Mouse (Mus musculus) layer of hippocampus, postnatal 36 days (tissue): ENCODE results near the gene Mrpl54. TPM values are rescaled to one million over a fixed set of nuclear protein-coding genes. Genes with fewer than 3 reads are reported as not detected.
A peak's percentile ranks its signal among the peaks of the same experiment; 100 is the strongest.

Experiments
- DNase-seq, 2 experiments: peaks; one replicate each; pipeline ENCODE4 v3.0.0; 2022
- total RNA-seq, 2 experiments: library from RNA; stranded (reverse); gene quantifications; 2 replicates each; pipeline ENCODE4 v1.2.3; 2021

Mrpl54 gene
- total RNA-seq, 2 experiments from 2014 or later = 32.3 to 36.0 TPM

DNA sequence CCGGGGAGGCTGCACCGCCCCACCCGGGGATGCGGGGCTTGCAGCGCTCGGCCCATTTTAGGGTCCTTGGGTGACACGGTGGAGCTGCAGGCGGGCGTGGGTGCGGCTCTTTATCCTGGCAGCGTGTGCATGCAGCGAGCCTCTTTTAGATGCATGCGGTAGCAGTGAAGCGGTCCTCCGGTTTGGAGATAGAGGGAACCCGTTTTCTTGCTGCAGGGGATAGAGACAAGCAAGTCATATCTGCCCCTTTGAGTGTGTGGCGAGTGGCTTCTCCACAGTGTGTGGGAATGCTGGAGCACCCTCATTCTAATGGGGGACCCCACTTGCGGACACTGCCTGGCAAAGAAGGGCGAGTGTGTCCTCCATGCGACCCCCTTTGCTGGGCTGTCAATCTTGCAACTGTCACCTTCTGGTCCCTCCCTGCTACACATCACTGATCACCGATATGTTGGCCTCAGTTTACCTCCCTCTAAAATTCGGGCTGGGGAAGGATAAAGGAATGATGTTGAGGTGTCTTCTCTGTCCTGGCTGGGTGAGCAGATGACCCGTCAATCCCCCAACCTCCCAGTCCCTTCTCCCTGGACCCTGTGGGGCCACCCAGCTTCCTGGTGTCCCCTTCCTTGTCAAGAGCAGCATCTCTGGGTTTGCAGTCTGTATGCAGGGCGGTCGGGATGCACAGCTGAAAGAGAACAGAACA lies 26.7 kb upstream of the Mrpl54 start:
- no peak for DNase-seq

DNA sequence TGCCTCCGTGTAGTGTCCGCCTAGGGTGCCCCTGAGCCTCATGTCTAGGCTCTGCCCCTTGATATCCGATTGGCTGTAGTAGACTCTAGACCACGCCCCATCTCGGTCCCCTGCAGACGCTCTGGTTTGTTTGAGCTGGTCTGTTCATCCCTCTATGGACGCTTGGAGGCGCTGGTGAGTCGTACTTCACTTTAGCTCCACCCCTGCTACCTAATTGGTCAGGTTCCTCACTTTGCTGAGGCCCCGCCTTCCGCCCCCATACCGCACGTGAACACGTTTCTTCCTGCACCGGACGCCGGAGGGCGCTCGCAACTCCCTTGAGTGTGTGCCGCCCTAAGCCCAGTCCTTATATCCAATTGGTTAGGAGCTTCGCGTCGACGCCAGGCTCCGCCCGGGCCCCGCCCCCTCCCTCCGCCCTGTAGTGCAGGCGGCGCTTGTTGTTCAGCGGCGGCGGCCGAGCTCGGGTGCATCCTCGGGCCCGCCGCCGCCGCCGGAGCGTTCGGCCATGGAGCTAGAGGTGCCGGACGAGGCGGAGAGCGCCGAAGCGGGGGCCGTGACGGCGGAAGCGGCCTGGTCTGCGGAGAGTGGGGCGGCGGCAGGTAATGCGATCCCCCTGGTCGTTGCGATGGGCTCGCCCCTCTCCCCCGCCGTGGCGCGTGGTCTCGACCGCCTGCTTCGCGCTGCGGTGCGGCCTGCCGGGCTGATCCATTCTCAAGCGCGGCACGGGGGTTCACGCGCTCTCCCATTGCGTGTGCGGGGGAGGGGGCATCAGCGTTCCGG lies 26.0 kb upstream of the Mrpl54 start, which contains the start of gene Pip5k1c:
Gene Pip5k1c, plus strand, starts transcription at position 410 of the 780 bp plus-strand sequence.
- DNase-seq = peak; percentile 99 to 100

DNA sequence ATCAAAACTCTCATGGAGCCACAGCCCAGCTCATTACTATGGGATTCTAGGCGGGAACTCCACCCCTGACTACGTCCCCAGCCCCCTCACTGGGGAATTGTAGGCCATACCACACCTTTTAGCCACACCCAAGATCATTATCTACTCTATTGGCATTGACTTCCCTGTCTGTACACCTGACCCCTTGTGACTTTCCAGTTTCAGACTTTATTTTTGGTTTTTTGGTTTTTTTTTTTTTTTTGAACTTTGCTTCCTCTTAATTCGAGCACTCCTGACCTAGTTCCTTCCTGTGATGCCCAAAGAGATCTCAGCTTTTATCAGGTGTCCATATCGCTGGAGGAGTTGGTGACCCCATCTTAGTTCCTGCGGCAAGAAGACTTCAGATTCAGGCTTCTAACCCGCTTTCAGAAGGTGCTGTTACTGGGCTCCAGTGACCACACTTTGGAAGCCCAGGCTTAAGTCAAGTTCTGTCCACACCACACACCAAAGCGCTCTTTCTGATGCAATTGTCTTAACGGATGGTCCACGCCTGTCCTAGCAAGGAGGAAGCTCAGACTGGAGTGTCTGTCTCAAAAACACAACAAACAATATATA lies 24.9 kb upstream of the Mrpl54 start, which contains the start of gene Tjp3:
Gene Tjp3, minus strand, starts transcription at position 71 of the 594 bp plus-strand sequence.
- DNase-seq = no peak

DNA sequence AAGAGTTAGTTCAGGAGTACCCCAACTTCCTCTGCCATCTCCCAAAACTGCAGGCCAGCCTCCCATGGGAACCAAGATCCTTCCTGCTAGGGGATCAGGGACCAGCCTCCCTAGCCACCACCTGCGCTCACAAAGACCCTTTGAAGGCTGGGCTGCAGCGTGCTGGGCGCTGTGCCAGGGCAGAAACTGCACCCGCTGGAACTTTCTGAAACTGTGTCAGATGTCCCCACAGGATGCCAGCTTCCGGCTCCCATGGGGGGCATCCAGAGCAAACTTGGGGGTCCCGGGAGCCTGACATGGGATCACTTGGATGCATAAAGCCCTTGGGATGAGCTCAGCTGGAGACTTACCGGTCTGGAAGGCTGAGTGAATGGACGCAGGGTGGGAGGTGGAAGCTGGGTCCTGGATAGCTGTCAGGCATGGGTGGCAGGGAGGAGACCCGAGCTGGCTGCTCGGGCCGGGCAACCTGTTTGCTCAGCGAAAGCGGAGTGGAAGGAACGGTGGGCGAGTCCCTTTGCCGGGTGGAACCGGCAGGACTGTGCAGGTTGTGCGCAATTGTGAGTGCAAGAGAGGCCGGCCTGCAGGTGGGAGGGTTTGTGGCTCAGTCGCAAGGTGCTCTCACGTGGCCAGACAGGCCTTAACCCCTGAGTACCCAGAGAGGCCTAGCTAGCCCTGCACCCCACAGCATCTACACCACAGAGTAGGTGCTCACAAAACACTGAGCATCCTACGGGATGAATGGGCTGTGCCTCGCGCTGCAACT lies 24.1 kb upstream of the Mrpl54 start:
- DNase-seq = no peak

DNA sequence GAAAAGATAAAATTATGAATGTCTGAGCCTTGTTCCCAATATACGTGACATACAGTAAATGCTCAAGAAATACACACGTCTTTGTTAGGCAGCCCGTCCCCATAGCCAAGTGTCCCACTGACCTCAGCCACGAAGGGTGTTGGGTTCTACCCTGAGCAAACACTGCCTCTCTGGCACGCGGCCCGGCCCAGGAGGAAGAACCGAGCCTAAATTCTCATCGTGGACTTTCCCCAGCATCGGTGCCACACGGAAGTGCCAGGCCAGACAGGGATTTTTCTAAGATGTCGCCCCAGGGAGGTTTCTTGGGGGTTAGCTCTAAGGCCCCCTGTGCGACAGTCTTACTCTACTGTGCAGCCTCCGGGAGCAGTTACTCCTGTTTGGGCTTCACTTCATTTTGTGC lies 23.1 kb upstream of the Mrpl54 start:
- DNase-seq = no peak

DNA sequence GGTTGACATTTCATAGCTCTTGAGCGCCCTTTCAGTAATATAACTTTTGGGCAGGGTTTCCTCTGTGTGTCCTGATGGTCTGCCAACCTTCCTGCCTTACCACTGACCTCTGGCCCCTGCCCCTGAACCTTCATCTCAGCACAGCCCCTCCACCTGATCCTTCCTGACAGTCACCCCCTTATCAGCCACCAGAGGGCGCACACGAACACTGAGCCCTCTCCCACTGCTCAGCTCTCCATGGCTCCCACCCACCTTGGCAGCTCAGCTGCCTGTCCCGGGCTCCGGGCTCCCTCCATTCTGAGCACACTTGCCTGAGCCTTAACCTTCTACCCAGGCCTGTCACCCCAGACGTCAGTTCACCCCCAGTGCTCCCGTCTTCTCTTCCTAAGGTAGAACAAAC lies 22.5 kb upstream of the Mrpl54 start:
- peak in 1 of 2 experiments; percentile 66 for DNase-seq

DNA sequence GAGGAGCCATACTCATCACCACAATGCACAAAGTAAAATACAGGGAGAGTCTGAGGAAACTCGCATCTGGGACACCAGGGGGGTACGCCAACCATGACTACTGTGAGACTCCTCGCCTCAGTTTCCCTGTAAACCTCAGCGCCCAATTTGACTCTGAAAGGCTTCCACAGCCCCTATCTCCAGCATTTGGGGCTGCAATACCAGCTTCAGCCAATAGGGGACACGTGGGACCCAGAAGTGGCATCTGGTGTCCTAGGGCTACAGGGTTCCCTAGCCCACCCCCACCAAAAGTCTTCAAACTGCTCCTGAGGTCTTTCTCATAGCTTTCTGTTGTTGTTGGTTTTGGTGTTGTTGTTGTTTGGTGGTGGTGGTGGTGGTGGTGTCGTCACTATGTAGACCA lies 21.9 kb upstream of the Mrpl54 start:
- no peak for DNase-seq

DNA sequence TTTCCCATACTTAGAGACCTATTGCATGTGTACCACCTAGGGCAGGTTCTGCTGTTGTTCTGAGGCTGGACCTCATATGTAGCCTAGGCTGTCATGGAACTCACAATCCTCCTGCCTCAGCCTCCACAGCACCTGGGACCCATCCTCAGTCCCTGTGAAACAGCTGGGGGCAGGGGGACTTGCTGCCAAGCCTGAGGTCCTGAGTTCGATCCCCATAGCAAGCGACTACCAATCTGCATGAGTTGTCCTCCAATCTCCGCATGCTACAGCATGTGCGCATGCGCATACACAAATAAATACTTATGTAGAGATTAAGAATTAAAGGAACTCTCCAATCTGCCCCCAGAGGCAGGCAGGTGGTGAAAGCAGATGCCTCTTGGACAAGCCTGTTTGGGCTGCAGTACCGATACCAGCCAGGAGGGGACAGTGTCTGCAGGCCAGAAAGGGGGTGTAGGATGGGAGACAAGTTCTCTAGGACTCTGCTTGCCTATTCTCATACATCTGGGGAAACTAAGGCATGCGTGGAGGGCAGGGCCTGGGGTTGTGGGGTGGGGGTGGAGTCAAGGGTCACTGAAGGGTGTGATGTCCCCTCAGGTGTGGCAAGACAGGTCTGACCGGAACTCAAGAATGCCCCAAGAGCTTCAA lies 20.9 kb upstream of the Mrpl54 start:
- no peak for DNase-seq

DNA sequence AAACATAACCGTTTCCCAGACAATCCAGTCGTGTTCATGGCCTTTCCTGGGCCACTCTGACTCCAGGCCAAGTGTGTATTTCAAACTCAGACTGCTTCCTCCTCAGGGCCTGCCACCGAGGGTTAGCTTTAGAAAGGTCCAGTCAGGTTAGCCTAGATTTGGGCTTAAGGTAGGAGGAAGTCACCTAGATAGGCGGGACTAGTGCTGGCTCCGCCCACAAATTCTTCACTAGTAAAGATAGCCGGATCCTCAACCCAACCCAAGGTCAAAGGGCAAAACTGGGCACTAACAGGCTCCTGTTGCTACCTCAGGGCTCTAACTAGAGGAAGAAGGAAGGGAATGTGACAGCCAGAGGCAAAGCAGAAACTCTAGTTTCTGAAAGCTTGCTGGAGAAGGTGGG lies 19.9 kb upstream of the Mrpl54 start:
- DNase-seq = no peak

DNA sequence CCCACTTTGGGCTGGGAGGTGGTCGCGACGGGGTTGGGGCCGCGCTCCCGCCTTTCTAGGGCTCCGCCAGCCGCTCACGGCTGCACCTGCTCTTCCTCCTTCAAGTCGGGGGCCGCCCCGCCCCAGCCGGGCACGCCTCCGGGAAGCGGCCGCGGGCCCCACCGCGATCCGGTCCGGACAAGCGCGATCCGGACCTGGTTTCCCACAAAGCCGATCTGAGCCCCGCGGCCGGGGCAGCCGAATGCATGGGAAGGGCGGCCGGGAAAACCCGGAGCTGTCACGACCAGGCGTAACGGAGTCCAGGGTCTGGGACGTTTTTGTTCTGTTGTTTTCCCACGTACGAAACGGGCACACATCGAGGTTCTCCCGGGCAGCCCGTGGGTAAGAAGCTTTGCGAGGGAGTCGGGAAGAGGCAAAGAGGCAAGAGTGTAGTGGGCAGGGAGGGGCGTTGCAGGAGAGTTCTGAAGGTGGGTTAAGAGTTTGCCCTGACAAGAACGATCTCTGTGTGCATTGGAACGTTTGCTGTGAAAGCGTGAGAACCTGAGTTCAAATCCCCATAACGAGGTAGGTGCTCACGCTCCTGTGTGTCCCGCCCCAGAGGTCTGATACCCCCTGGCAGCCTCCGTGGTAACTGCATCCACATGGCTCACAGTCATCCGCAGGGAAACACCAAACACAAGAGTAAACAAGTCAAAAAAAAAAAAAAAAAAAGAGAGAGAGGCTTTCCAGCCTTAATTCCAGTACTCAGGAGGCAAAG lies 19.1 kb upstream of the Mrpl54 start:
- DNase-seq = peak; percentile 80 to 81

DNA sequence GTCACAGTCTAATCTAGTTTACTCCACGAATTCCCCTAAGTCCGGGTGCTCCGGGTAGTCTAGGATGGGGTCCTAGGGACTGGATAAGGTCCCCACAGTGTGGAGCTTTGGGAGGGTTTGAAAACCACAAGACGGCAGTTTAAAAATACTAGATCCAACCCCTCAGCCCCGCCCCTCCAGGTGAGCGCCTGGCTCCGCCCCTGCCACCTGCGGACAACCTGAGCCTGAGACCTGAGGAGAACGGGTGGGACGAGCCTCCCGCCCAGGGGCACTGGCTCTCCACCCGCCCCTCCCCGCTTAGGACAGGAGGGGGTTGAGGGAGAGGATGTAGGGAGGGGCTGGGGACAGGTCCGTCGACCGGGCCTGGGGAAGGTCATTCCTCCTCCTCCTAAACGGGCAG lies 18.0 kb upstream of the Mrpl54 start:
- no peak for DNase-seq

DNA sequence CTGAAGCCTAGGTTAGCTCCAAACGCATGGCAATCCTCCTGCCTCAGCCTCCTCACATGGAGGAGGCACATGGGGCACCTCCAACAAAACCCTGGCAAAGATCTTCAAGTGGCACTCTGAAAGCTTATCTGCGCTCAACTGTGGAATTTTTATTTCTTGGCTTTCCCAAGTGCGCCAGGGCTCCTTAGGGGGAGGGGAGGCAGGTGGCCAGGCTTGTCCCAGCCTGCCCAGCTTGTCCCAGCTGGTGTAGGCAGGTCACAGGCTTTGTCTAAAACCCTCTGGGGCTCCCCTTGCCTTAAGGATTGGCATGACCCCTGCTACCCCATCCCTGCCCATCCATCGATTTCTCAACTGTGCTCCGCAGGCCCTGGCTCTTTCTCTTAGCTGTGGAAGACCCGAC lies 17.5 kb upstream of the Mrpl54 start:
- DNase-seq = no peak

DNA sequence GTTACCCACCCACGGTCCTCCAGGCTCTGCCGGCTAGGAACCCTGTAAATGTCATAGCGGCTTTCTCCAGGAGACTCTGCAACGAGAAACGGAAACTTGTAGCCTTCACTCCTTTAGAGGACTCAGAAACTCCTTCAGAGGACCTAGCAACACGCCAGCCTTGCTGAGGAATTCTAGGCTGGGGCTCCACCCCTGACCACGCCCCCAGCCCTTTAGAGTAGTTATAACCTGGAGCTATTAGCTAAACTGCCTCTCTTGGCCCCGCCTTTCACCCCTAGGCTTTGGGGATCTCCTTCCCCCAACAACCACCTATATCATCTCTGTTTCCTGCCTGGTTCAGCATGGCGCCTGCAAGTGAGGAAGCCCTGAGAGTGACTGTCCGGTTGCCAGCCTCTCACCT lies 12.8 kb upstream of the Mrpl54 start:
- no peak for DNase-seq

DNA sequence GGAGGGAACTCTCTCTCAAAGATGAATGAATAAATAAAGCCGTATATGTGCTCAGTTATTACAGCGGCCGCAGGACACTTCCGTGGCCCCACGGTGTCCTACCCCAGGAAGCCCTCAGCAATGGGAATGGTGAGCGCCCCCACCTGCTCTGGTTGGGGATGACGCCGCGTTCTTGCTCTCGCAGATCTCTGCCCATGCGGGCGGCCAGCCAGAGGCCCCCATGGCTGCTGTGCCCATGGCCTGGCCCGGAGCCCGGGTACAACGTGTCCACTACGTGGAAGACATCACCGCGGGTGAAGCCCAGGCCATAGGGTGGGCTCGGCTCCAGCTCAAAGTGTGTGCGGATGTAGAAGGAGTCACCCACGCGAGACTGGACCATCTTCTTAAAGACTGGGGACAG lies 10.9 kb upstream of the Mrpl54 start:
- no peak for DNase-seq

DNA sequence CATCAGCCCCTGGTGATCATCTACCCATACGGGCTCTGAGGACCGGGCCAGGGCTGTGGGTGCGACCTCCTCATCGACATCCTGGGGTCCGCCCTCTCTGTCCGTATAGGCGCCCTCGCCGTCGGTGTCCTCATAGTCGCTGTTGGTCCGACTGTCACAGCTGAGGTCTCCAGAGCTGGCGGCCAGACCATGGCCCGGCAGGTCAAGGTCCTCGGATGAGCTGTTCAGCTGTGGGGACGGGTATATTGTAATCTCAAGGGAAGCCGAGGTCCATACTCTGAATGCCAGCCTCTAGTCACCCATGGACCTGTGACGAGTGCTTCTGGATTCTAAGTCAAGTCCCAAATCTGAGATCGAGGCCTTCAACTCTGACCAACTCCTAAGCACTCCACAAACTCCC lies 7.1 kb upstream of the Mrpl54 start:
- DNase-seq = no peak

DNA sequence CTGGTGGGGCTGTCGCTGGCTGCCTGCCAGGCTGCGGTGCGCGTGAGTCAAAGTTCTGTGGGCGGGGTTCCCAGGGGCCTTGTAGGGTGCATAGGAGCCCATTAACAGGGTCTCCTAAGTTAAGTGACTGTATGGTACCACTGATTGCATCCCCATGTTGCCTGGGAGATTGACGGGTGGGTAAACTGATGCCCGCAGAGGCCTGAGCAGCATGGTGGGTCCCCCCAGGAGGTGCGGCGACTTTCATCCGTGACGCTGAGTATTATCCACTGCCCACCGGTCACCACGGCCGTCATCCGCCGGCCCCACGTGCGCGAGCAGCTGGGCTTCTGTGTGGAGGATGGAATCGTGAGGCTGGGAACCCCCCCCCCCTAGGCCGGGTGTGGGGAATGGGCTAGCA lies 5.6 kb upstream of the Mrpl54 start:
- no peak for DNase-seq

DNA sequence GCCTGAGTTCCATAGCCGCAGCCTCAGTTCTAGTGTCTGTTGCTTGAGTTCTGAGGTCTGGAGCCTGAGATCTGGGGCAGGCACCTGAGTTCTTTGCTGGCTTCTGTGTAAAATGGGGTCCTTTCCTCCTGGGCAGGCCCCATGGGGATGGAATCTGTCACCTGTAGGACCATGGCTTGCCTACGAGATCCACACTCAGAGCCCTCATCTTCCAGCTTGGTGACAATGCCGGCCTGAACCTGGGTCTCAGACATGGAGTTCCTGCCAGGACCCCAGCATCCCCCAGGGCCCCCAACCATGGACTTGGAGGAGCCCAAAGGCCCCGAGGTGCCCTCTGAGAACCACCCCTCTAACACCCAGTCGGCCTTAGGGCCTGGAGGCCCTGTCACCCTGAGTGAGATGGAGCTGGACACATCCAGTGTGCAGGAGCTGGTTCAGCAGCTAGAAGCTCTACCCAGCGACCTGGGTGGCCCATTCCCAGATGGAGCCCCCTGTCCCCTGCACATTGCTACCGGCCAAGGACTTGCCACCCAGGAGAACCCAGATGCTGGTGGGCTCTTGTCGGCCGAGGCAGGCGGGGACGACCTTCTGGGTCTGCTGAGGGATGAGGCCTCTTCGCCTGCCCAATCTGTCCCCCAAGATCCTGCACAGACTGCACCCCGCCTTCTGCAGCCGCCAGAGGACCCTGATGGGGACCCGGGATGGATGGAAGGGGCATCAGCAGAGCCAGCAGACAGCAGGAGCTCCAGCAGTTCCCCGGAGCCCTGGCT lies 2.1 kb upstream of the Mrpl54 start:
- no peak for DNase-seq

DNA sequence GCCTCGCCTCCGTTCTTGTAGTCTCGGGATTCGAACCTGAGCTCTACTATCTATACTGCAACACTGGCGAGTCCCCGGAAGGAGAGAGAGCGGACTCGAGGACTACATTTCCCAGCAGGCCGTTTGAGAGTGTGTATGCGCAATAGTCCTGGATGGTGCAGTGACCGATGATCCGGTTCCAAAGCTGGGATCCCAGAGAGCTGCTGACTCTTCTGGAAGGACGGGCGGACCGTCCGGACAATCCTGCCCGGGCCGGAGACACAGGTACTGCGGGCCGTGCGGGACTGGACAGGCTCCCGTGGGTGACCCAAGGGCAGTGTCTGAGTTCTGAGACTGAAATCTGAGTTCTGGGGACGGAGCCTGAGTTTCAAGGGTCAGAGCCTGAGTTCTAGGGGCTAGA lies 1.3 kb upstream of the Mrpl54 start:
- peak; percentile 79 to 82 for DNase-seq

DNA sequence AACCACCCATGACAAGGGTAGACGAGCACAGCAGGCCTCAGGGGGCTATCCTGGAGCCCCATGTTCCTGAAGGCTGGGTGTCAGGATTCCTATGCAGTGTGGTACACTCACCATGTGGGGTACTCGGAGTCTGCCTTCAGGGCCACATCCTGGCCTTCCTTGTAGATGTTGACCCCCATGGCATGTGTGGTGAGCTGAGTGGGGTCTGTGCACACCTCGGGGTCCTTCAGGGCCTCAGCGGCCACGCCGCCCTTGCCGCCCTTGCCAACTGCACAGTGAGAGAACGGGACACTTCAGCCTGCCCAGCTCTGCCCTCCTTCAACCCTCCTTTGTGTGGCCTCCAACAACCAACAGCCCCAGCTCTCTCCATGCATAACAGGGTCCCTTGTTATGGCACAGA lies 1.2 kb downstream of the Mrpl54 start:
- no peak for DNase-seq

DNA sequence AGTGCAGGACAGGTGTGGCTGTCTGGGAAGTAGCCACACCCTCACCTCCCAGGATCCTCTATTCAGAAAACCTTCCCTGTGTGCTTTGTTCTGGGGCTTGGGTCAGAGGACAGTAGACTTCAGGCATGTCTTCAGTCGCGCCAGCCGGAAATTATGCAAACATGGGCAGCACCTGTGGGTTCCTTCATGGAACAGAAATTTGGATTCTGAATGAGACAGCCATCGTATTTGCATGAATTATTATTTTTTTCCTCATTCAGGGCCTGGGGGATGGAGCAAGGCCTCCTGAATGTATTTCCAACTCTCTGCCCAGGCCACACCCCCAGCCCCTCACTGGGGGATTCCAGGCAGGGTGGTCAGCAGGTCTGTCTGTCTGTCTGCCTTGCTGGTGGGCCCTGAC lies 5.7 kb downstream of the Mrpl54 start:
- DNase-seq = no peak
